Mouse (Mus musculus): ENCODE measurements around the gene Lrrc8b. TPM values are rescaled to one million over a fixed set of nuclear protein-coding genes. Genes with fewer than 3 reads are reported as not detected.

The Lrrc8b gene
- polyA plus RNA-seq, 1 experiment from 2014 or later: 3.8 TPM

GRCm38 (mm10) chr5:105508813-105509212 lies 93.2 kb downstream of the Lrrc8b start:
- Histone ChIP-seq H3K9me3 (no peaks in the 10 kb centered on the region), H3K4me1 (no peaks in the 10 kb centered on the region), H3K4me3 (no peak overlapping the region), H3K36me3 (no peaks in the 10 kb centered on the region), H3K9ac (no peak overlapping the region), H3K27me3 (no peaks in the 10 kb centered on the region), H3K4me2 (no peak overlapping the region), H3K27ac (no peak overlapping the region)
- WGBS: 93% methylated on average over 6 of the region's 6 CpGs
- ATAC-seq (ENCODE audit: insufficient number of reproducible peaks, low FRiP score, low TSS enrichment, low read depth): no peak

GRCm38 (mm10) chr5:105512297-105512696 lies 96.7 kb downstream of the Lrrc8b start:
- Histone ChIP-seq H3K4me1 (no peaks in the 10 kb centered on the region), H3K27ac (no peak overlapping the region), H3K9ac (no peak overlapping the region), H3K9me3 (no peaks in the 10 kb centered on the region), H3K27me3 (no peaks in the 10 kb centered on the region), H3K36me3 (no peaks in the 10 kb centered on the region), H3K4me2 (no peak overlapping the region), H3K4me3 (no peak overlapping the region)
- 51% methylated on average over 4 of the region's 4 CpGs for WGBS
- no peak for ATAC-seq (ENCODE audit: insufficient number of reproducible peaks, low FRiP score, low TSS enrichment, low read depth)

- Histone ChIP-seq H3K4me2 (no peak overlapping the region), H3K4me3 (no peak overlapping the region), H3K27me3 (no peaks in the 10 kb centered on the region), H3K9ac (no peak overlapping the region), H3K36me3 (no peaks in the 10 kb centered on the region), H3K9me3 (no peaks in the 10 kb centered on the region), H3K4me1 (peaks cover 13% of the 10 kb centered on the region), H3K27ac (no peak overlapping the region)
- no peak for ATAC-seq (ENCODE audit: insufficient number of reproducible peaks, low FRiP score, low TSS enrichment, low read depth)
- WGBS: 42% methylated on average over 6 of the region's 6 CpGs
Observed at GRCm38 (mm10) chr5:105515532-105515931, 100.0 kb downstream of the Lrrc8b start.

GRCm38 (mm10) chr5:105516290-105516689 lies 100.7 kb downstream of the Lrrc8b start:
- H3K9me3 ChIP-seq: no peaks in the 10 kb centered on the region
- no peak overlapping the region for H3K4me2 ChIP-seq
- 48% methylated on average over 3 of the region's 3 CpGs for WGBS
- no peak for ATAC-seq (ENCODE audit: insufficient number of reproducible peaks, low FRiP score, low TSS enrichment, low read depth)
- H3K36me3 ChIP-seq: no peaks in the 10 kb centered on the region
- no peaks in the 10 kb centered on the region for H3K27me3 ChIP-seq
- H3K9ac ChIP-seq: no peak overlapping the region
- H3K4me1 ChIP-seq: peaks cover 13% of the 10 kb centered on the region
- H3K4me3 ChIP-seq: no peak overlapping the region
- no peak overlapping the region for H3K27ac ChIP-seq

- no peak for ATAC-seq (ENCODE audit: insufficient number of reproducible peaks, low FRiP score, low TSS enrichment, low read depth)
- peaks cover 13% of the 10 kb centered on the region for H3K4me1 ChIP-seq
- H3K9ac ChIP-seq: no peak overlapping the region
- H3K27me3 ChIP-seq: no peaks in the 10 kb centered on the region
- peak overlapping the region; percentile 90 for H3K4me2 ChIP-seq
- H3K36me3 ChIP-seq: no peaks in the 10 kb centered on the region
- 21% methylated on average over 7 of the region's 7 CpGs for whole genome bisulfite sequencing
- H3K4me3 ChIP-seq: peak overlapping the region; percentile 64
- H3K9me3 ChIP-seq: no peaks in the 10 kb centered on the region
- H3K27ac ChIP-seq: no peak overlapping the region
Observed at GRCm38 (mm10) chr5:105517992-105518625, 102.5 kb downstream of the Lrrc8b start.

- Histone ChIP-seq H3K4me3 (peak overlapping the region; percentile 64), H3K36me3 (no peaks in the 10 kb centered on the region), H3K27ac (peak overlapping the region; percentile 83), H3K9me3 (no peaks in the 10 kb centered on the region), H3K9ac (peak overlapping the region; percentile 58), H3K27me3 (no peaks in the 10 kb centered on the region), H3K4me1 (peaks cover 13% of the 10 kb centered on the region), H3K4me2 (peak overlapping the region; percentile 90)
- peak; percentile 23; the same call in 1 of the 2 replicates for ATAC-seq (ENCODE audit: insufficient number of reproducible peaks, low FRiP score, low TSS enrichment, low read depth)
- WGBS: 2% methylated on average over 16 of the region's 16 CpGs
Observed at GRCm38 (mm10) chr5:105518626-105519095, 103.1 kb downstream of the Lrrc8b start.

- H3K4me3 ChIP-seq: peak within 1 kb of the TSS; percentile 64
- under 1% methylated on average over 86 of the region's 93 CpGs for WGBS
- peak within 1 kb of the TSS; percentile 90 for H3K4me2 ChIP-seq
- H3K9ac ChIP-seq: peak within 1 kb of the TSS; percentile 58
- no peaks in the 10 kb centered on the region for H3K9me3 ChIP-seq
- H3K27me3 ChIP-seq: no peaks in the 10 kb centered on the region
- no peaks in the 10 kb centered on the region for H3K36me3 ChIP-seq
- peaks cover 13% of the 10 kb centered on the region for H3K4me1 ChIP-seq
- peak; percentile 92 for ATAC-seq (ENCODE audit: insufficient number of reproducible peaks, low FRiP score, low TSS enrichment, low read depth)
- H3K27ac ChIP-seq: peak within 1 kb of the TSS; percentile 83
Observed at GRCm38 (mm10) chr5:105519096-105519975, 103.8 kb downstream of the Lrrc8b start, which contains the start of gene Lrrc8c. TSS of gene Lrrc8c (plus strand) at chr5:105519388.

GRCm38 (mm10) chr5:105519976-105520300 lies 104.4 kb downstream of the Lrrc8b start:
- Histone ChIP-seq H3K4me2 (peak overlapping the region; percentile 90), H3K27me3 (no peaks in the 10 kb centered on the region), H3K9ac (peak overlapping the region; percentile 58), H3K4me3 (peak overlapping the region; percentile 64), H3K27ac (peak overlapping the region; percentile 83), H3K9me3 (no peaks in the 10 kb centered on the region), H3K36me3 (no peaks in the 10 kb centered on the region), H3K4me1 (peaks cover 13% of the 10 kb centered on the region)
- WGBS: 8% methylated on average over 5 of the region's 5 CpGs
- 0 out of 2 replicates have a peak, but pooled peaks have one; percentile 1 for ATAC-seq (ENCODE audit: insufficient number of reproducible peaks, low FRiP score, low TSS enrichment, low read depth)

GRCm38 (mm10) chr5:105520442-105520965 lies 104.9 kb downstream of the Lrrc8b start:
- H3K27me3 ChIP-seq: no peaks in the 10 kb centered on the region
- no peak overlapping the region for H3K27ac ChIP-seq
- H3K36me3 ChIP-seq: no peaks in the 10 kb centered on the region
- peaks cover 13% of the 10 kb centered on the region for H3K4me1 ChIP-seq
- H3K9ac ChIP-seq: peak overlapping the region; percentile 58
- peak overlapping the region; percentile 64 for H3K4me3 ChIP-seq
- WGBS: 46% methylated on average over 9 of the region's 9 CpGs
- ATAC-seq (ENCODE audit: insufficient number of reproducible peaks, low FRiP score, low TSS enrichment, low read depth): no peak
- no peaks in the 10 kb centered on the region for H3K9me3 ChIP-seq
- H3K4me2 ChIP-seq: peak overlapping the region; percentile 90

- 67% methylated on average over 3 of the region's 3 CpGs for WGBS
- ATAC-seq (ENCODE audit: insufficient number of reproducible peaks, low FRiP score, low TSS enrichment, low read depth): no peak
- Histone ChIP-seq H3K27me3 (no peaks in the 10 kb centered on the region), H3K36me3 (no peaks in the 10 kb centered on the region), H3K4me3 (no peak overlapping the region), H3K9ac (no peak overlapping the region), H3K27ac (no peak overlapping the region), H3K4me2 (no peak overlapping the region), H3K4me1 (peaks cover 12% of the 10 kb centered on the region), H3K9me3 (no peaks in the 10 kb centered on the region)
Observed at GRCm38 (mm10) chr5:105523452-105523851, 107.9 kb downstream of the Lrrc8b start.

GRCm38 (mm10) chr5:105525004-105525403 lies 109.4 kb downstream of the Lrrc8b start:
- Histone ChIP-seq H3K27me3 (no peaks in the 10 kb centered on the region), H3K36me3 (no peaks in the 10 kb centered on the region), H3K9me3 (no peaks in the 10 kb centered on the region), H3K4me2 (no peak overlapping the region), H3K4me3 (no peak overlapping the region), H3K9ac (no peak overlapping the region), H3K27ac (no peak overlapping the region), H3K4me1 (peaks cover 3% of the 10 kb centered on the region)
- 86% methylated on average over 12 of the region's 12 CpGs for WGBS
- ATAC-seq (ENCODE audit: insufficient number of reproducible peaks, low FRiP score, low TSS enrichment, low read depth): no peak
